Mouse (Mus musculus) hindbrain, embryonic 16.5 days (tissue): ENCODE data around the gene Git2. TPM values are rescaled to one million over a fixed set of nuclear protein-coding genes. Genes with fewer than 3 reads are reported as not detected.

Experiments used
- ATAC-seq: fragments of 200-750 bp; cut with Nextera tagmentation; 2 replicates; pipeline ENCODE4 v1.8.0; 2017; ENCODE audit warnings: moderate TSS enrichment, moderate library complexity
- H3K27ac ChIP-seq: fragments of 300-500 bp; sonication (generic); 2 replicates; pipeline ENCODE4 v1.5.1; 2014; ENCODE audit warnings: low read depth, mild to moderate bottlenecking, control low read depth, low read length, moderate library complexity
- H3K27me3 ChIP-seq: fragments of 300-500 bp; sonication (generic); replicated peaks from 2 replicates; pipeline ENCODE4 v1.6.1; 2014; ENCODE audit warnings: low read length; ENCODE audit not compliant: control insufficient read depth, insufficient read depth
- H3K36me3 ChIP-seq: fragments of 300-500 bp; sonication (generic); 2 replicates; pipeline ENCODE4 v1.6.1; 2014; ENCODE audit warnings: mild to moderate bottlenecking, low read length, moderate library complexity, mixed read lengths; ENCODE audit not compliant: control insufficient read depth, insufficient read depth
- H3K4me1 ChIP-seq: fragments of 300-500 bp; sonication (generic); 2 replicates; pipeline ENCODE4 v1.6.1; 2014; ENCODE audit warnings: low read depth, low read length; ENCODE audit not compliant: control insufficient read depth, insufficient read depth
- H3K4me2 ChIP-seq: fragments of 300-500 bp; sonication (generic); 2 replicates; pipeline ENCODE4 v1.6.1; 2014; ENCODE audit warnings: mild to moderate bottlenecking, low read length, control low read depth, moderate library complexity
- H3K4me3 ChIP-seq: fragments of 300-500 bp; sonication (generic); 2 replicates; pipeline ENCODE4 v1.5.1; 2014; ENCODE audit warnings: mild to moderate bottlenecking, low read length, control low read depth, moderate library complexity
- H3K9ac ChIP-seq: fragments of 300-500 bp; sonication (generic); 2 replicates; pipeline ENCODE4 v1.6.1; 2014; ENCODE audit warnings: low read depth, mild to moderate bottlenecking, control low read depth, low read length, moderate library complexity
- H3K9me3 ChIP-seq: fragments of 300-500 bp; sonication (generic); 2 replicates; pipeline ENCODE4 v1.6.1; 2014; ENCODE audit warnings: mild to moderate bottlenecking, low read length, moderate library complexity; ENCODE audit not compliant: control insufficient read depth
- WGBS: fragments of 180-500 bp; shearing (Covaris S2); extraction: QIAGEN DNeasy Blood & Tissue Kit; methylation state at CpG from one replicate; pipeline ENCODE4 v1.1.7; 2014; 5-methylcytosine and 5-hydroxymethylcytosine counted together
- polyA plus RNA-seq: library from polyadenylated mRNA; unstranded; fragments of >200 nt; fragmentation: Nextera tagmentation; extraction: Ambion mirVana; gene quantifications from 2 replicates; pipeline ENCODE4 v1.2.1, GENCODE M21; 2015

Git2 gene
- polyA plus RNA-seq, 1 experiment from 2014 or later, result 40.6 TPM

DNA sequence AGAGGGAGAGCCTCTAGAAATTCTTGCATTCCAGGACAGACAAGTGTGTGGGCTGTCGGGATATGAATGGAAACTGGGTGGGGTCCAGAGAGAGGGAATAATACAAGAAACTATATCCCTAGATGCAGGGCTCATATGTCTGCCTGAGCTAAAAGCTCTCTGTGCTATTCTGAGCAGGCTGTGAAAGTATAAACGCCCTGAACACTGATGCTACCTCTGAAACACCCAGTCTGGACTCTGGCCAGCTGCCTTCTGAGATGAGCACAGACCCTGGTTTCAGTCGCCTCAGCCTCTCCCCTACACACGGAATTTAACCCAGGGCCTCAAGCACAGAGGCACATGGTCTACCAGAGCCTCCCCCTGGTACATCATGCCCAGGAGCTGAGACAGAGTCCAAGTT, 34.7 kb downstream of the Git2 start:
- 70% methylated on average over 4 of the region's 4 CpGs for WGBS
- no peak overlapping the region for H3K9ac ChIP-seq
- H3K4me3 ChIP-seq, result no peak overlapping the region
- no peak for ATAC-seq
- H3K27me3 ChIP-seq, result no peaks in the 10 kb centered on the region
- H3K36me3 ChIP-seq, result peaks cover 59% of the 10 kb centered on the region
- H3K27ac ChIP-seq, result no peak overlapping the region
- H3K9me3 ChIP-seq, result no peaks in the 10 kb centered on the region
- H3K4me1 ChIP-seq, result no peaks in the 10 kb centered on the region
- H3K4me2 ChIP-seq, result no peak overlapping the region

DNA sequence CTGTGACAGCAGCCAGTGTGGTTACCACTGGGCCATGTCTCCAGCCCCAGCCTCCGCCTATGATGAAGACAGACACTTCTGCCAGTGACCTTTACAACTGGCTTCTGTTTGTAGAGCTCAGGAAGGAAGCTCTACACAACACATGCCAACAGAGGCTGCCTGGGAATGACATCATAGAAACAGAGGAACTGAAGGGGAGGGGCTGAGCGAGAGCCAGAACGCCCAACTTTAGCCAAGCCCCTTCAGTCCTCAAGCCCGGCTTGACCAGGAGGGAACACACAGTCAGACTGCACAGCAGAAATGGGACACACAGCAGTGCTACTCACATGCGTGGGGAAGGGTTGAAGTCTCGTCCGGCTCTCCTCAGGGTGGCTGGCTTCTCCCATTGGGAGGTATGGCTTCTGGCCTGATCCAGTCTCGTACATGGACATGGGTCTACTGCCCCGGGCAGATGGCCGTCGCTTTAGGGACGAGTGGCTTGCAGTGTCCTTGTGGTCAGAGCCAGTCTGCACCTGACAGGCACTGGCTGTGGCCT, 36.5 kb downstream of the Git2 start:
- no peak overlapping the region for H3K9ac ChIP-seq
- H3K27ac ChIP-seq, result no peak overlapping the region
- H3K4me2 ChIP-seq, result no peak overlapping the region
- WGBS, result 84% methylated on average over 12 of the region's 12 CpGs
- ATAC-seq, result peak; percentile 42; the same call in 1 of the 2 replicates
- no peak overlapping the region for H3K4me3 ChIP-seq
- H3K9me3 ChIP-seq, result no peaks in the 10 kb centered on the region
- peaks cover 44% of the 10 kb centered on the region for H3K36me3 ChIP-seq
- H3K4me1 ChIP-seq, result no peaks in the 10 kb centered on the region
- no peaks in the 10 kb centered on the region for H3K27me3 ChIP-seq

DNA sequence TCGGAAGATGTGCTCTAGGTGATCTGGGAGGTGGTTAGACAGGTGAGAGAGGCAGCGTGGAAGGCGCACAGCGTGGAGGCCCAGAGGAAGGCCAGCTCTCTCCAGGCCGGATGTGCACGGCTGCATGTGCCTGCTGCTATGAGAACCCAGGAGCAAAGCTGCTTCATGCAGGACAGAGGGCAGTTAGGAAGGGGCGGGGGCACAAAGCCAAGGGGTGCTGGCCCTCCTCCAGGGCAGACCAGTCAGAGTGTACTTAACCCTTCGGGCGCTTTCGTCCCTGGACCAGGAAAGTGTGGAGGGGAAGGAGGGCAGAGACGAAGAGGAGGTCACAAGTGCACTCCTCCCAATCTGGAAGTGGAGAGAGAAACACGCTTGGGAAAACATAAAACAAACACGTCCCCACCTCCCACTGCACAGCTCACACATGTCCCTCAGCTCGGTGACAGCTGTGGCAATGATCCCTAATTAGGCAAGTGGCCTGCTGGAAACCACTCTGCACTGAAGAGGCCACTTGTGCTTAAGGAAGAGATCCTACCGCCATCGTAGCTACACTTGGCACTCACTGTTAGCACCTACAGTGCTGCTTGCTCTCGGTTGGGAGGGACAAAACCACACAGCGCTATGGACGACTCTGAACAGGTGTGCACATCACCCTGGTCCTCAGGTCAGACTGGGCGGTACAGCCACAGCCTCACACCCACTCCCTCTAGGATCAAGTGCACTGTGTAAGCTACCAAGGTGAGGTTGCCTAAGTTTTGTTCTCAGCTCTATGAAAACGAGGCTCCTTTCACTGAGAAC, 38.0 kb downstream of the Git2 start:
- H3K27me3 ChIP-seq, result no peaks in the 10 kb centered on the region
- H3K9me3 ChIP-seq, result no peaks in the 10 kb centered on the region
- H3K4me1 ChIP-seq, result no peaks in the 10 kb centered on the region
- H3K9ac ChIP-seq, result no peak overlapping the region
- no peak overlapping the region; the same call in 1 of the 2 replicates for H3K27ac ChIP-seq
- H3K4me2 ChIP-seq, result no peak overlapping the region
- no peak overlapping the region for H3K4me3 ChIP-seq
- peaks cover 48% of the 10 kb centered on the region for H3K36me3 ChIP-seq
- WGBS, result 82% methylated on average over 21 of the region's 21 CpGs
- no peak for ATAC-seq

DNA sequence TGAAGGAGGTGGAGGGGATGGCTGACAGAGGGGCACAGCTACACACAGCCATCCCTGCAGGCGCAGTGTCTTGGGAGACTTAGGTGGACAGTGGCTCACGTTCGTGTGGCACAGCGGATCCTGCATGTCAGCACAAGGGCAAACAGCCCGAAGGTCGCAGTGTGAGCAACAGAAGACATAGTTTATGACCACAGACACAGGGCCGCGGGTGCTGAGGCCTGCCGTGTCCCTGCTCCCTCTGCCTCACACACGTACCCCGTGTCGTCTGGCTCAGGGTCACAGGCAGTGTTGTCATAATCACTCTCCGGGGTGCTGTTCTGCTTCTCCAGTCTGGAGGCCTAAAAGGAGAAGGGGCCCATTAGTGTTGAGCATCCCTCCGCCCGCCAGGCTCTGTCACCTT, 41.7 kb downstream of the Git2 start:
- 91% methylated on average over 15 of the region's 15 CpGs for WGBS
- no peak for ATAC-seq
- H3K4me2 ChIP-seq, result no peak overlapping the region
- no peak overlapping the region for H3K9ac ChIP-seq
- H3K9me3 ChIP-seq, result no peaks in the 10 kb centered on the region
- no peaks in the 10 kb centered on the region for H3K27me3 ChIP-seq
- no peak overlapping the region for H3K4me3 ChIP-seq
- peaks cover 48% of the 10 kb centered on the region for H3K36me3 ChIP-seq
- H3K27ac ChIP-seq, result no peak overlapping the region
- no peaks in the 10 kb centered on the region for H3K4me1 ChIP-seq

DNA sequence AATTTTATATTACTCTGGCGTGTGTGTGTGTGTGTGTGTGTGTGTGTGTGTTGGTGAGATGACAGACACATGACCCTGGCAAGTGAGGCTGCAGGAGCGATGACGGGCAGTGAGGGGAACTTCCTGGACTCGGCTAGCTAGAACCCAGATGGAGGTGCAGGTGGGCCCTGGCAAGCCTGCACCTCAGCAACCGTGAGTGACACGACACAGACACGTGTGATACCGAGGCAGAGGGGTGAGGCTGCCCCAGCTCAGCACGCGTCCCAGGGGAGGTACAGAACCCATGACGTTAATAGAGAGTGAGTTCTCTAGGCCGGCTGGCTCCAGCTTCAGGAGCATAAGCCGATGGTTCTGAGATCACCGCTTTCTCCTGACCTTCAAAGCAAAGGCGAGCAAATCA, 43.3 kb downstream of the Git2 start:
- no peak overlapping the region for H3K4me3 ChIP-seq
- H3K27ac ChIP-seq, result no peak overlapping the region
- no peak overlapping the region for H3K9ac ChIP-seq
- no peak for ATAC-seq
- H3K27me3 ChIP-seq, result no peaks in the 10 kb centered on the region
- H3K36me3 ChIP-seq, result peaks cover 44% of the 10 kb centered on the region
- no peaks in the 10 kb centered on the region for H3K4me1 ChIP-seq
- H3K4me2 ChIP-seq, result no peak overlapping the region
- H3K9me3 ChIP-seq, result no peaks in the 10 kb centered on the region
- WGBS, result 89% methylated on average over 15 of the region's 15 CpGs

DNA sequence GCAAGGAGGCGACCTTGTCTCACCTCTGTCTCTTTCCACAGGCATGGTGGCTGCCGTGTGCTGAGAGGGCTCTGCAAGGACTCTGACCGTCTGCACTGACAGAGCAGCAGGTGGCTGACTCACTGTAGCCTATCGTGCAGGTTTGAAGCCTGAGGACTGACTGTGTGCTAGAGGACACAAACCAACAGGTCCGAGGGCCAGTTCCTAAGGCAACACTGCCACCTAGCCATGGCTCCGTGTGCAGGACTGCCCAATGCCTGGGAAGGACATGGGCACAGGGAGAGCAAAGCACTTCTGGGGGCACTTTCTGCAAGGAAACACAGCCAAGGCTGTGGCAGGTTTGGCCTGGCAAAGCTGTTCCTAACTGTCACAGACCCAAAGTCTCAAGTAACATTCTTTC, 43.8 kb downstream of the Git2 start:
- no peak overlapping the region for H3K9ac ChIP-seq
- no peak overlapping the region for H3K27ac ChIP-seq
- no peak overlapping the region for H3K4me3 ChIP-seq
- no peak overlapping the region for H3K4me2 ChIP-seq
- no peak for ATAC-seq
- no peaks in the 10 kb centered on the region for H3K4me1 ChIP-seq
- H3K27me3 ChIP-seq, result no peaks in the 10 kb centered on the region
- WGBS, result 73% methylated on average over 6 of the region's 6 CpGs
- H3K9me3 ChIP-seq, result no peaks in the 10 kb centered on the region
- peaks cover 43% of the 10 kb centered on the region for H3K36me3 ChIP-seq

DNA sequence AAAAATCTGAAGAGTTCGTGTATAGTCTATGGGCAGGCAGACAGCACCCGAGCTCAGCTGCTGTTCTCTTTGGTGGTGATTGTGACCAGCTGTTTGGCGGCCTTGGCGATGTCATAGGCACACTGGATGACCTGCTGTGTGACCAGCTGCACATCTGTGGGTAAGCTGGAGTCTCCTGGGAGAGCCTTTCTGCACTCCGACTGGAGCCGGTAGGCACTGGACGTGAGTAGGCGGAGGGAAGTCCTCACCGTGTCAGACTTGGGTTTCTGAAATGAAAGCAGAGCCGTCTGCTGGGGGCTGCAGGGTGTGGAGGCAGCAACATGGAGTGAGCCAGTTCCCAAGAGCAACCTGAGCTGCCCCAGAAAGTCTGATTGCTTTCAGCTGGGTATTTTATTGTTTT, 45.2 kb downstream of the Git2 start:
- no peak overlapping the region for H3K4me2 ChIP-seq
- H3K9ac ChIP-seq, result no peak overlapping the region
- H3K36me3 ChIP-seq, result peaks cover 41% of the 10 kb centered on the region
- ATAC-seq, result no peak
- no peak overlapping the region for H3K27ac ChIP-seq
- 71% methylated on average over 10 of the region's 10 CpGs for WGBS
- no peaks in the 10 kb centered on the region for H3K27me3 ChIP-seq
- no peaks in the 10 kb centered on the region for H3K4me1 ChIP-seq
- H3K9me3 ChIP-seq, result no peaks in the 10 kb centered on the region
- no peak overlapping the region for H3K4me3 ChIP-seq

DNA sequence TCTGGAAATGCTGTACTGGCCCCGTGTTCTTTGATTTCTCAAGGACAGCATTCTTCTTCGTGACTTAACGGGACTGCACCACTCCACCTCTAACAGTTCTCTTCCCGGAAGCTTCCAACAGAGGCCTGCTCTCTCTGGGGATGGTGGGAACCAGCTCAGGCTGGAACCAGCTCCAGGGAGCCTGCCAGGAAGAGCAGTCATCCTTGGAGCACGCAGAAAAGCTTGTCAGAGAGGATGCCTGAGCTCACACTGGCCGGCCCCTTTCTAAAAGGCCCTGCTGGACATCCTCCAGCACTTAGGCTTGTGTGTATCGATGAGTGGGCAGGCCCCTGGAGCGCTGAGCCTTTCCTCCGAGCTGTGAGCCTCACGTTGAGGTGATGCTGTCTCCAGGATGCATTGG, 47.2 kb downstream of the Git2 start:
- no peaks in the 10 kb centered on the region for H3K4me1 ChIP-seq
- peaks cover 37% of the 10 kb centered on the region for H3K36me3 ChIP-seq
- ATAC-seq, result peak; percentile 17; the same call in 1 of the 2 replicates
- no peak overlapping the region for H3K27ac ChIP-seq
- H3K9ac ChIP-seq, result no peak overlapping the region
- no peak overlapping the region for H3K4me2 ChIP-seq
- H3K27me3 ChIP-seq, result no peaks in the 10 kb centered on the region
- no peaks in the 10 kb centered on the region for H3K9me3 ChIP-seq
- no peak overlapping the region for H3K4me3 ChIP-seq
- 82% methylated on average over 10 of the region's 10 CpGs for WGBS

DNA sequence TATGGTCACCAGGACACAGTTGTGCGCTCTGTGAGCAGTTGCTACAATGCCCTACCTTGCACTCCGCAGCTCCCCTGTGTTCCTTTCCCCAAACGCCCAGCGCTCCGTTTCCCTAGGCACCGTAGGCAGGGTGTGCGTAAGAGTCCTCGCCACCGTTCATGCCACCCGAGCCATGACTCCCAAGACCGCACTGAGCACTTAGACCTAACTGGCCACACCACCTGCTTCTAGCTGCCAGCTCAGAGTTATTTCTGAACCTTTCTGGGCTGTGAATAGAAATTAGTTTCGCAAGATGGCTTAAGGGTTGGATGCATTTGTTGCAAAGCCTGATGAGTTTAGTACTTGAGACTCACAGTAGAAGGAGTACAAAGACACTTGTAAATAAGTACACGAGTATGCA, 52.5 kb downstream of the Git2 start:
- no peak overlapping the region for H3K4me2 ChIP-seq
- no peaks in the 10 kb centered on the region for H3K27me3 ChIP-seq
- H3K36me3 ChIP-seq, result peaks cover 24% of the 10 kb centered on the region
- no peaks in the 10 kb centered on the region; the same call in 1 of the 2 replicates for H3K4me1 ChIP-seq
- no peak for ATAC-seq
- H3K4me3 ChIP-seq, result no peak overlapping the region
- no peaks in the 10 kb centered on the region for H3K9me3 ChIP-seq
- 92% methylated on average over 13 of the region's 13 CpGs for WGBS
- no peak overlapping the region for H3K27ac ChIP-seq
- H3K9ac ChIP-seq, result no peak overlapping the region
